Mouse (Mus musculus) MEL (cell line): ENCODE data around the gene Ap4e1.
"Not testable (repeated sequence)": the region's sequence is repeated elsewhere in the genome, so short reads cannot be mapped to it uniquely, and the experiment has no call there.

Source experiments
- CHD1 ChIP-seq: IDR thresholded peaks from 2 replicates; pipeline ENCODE4 v1.6.1; 2012; ENCODE audit warnings: low read depth, mild to moderate bottlenecking, inconsistent platforms, low read length, improper control_type of control experiment
- CTCF ChIP-seq, 3 experiments: IDR thresholded peaks in 2 of 3; conservative IDR thresholded peaks in 1 of 3; 2 replicates each; pipeline ENCODE4 v1.5.1; 2011 to 2012; ENCODE audit warnings: low read length in 3 of 3, low read depth in 2 of 3, mild to moderate bottlenecking in 2 of 3, improper control_type of control experiment in 1 of 3, inconsistent platforms in 1 of 3, mixed read lengths in 1 of 3, moderate library complexity in 1 of 3; ENCODE audit not compliant: control insufficient read depth in 1 of 3, insufficient read depth in 1 of 3, poor library complexity in 1 of 3, severe bottlenecking in 1 of 3
- EP300 ChIP-seq, 2 experiments: IDR thresholded peaks; 2 replicates each; pipeline ENCODE4 v1.6.1; 2011; ENCODE audit warnings: improper control_type of control experiment in 2 of 2, low read length in 2 of 2, low read depth in 1 of 2, mild to moderate bottlenecking in 1 of 2
- GABPA ChIP-seq: IDR thresholded peaks from 2 replicates; pipeline ENCODE4 v1.6.1; 2012; ENCODE audit warnings: low read depth, mild to moderate bottlenecking, inconsistent platforms, low read length, improper control_type of control experiment, moderate library complexity
- HCFC1 ChIP-seq: IDR thresholded peaks from 2 replicates; pipeline ENCODE4 v1.6.1; 2012; ENCODE audit warnings: low read depth, mild to moderate bottlenecking, inconsistent platforms, low read length, improper control_type of control experiment, moderate library complexity
- MEF2A ChIP-seq: IDR thresholded peaks from 2 replicates; pipeline ENCODE4 v1.6.1; 2014; ENCODE audit warnings: low read depth, mild to moderate bottlenecking, inconsistent platforms, low read length, improper control_type of control experiment; ENCODE audit not compliant: poor library complexity, insufficient replicate concordance, severe bottlenecking; ENCODE audit errors: extremely low read depth
- MXI1 ChIP-seq: IDR thresholded peaks from 2 replicates; pipeline ENCODE4 v1.6.1; 2011; ENCODE audit warnings: mild to moderate bottlenecking, low read depth, low read length, improper control_type of control experiment
- POLR2A ChIP-seq, 2 experiments: IDR thresholded peaks; 2 replicates each; pipeline ENCODE4 v1.6.1; 2011 to 2012; ENCODE audit warnings: low read length in 2 of 2, mild to moderate bottlenecking in 2 of 2, control low read depth in 1 of 2, improper control_type of control experiment in 1 of 2, low read depth in 1 of 2, moderate library complexity in 1 of 2; ENCODE audit not compliant: control insufficient read depth in 1 of 2, insufficient read depth in 1 of 2, poor library complexity in 1 of 2
- RCOR1 ChIP-seq: IDR thresholded peaks from 2 replicates; pipeline ENCODE4 v1.6.1; 2012; ENCODE audit warnings: low read depth, mild to moderate bottlenecking, inconsistent platforms, low read length, improper control_type of control experiment
- UBTF ChIP-seq: IDR thresholded peaks from 2 replicates; pipeline ENCODE4 v1.6.1; 2012; ENCODE audit warnings: low read depth, mild to moderate bottlenecking, inconsistent platforms, low read length, improper control_type of control experiment, moderate library complexity, borderline replicate concordance; ENCODE audit not compliant: insufficient read depth
- ZKSCAN1 ChIP-seq: IDR thresholded peaks from 2 replicates; pipeline ENCODE4 v1.6.1; 2012; ENCODE audit warnings: low read depth, mild to moderate bottlenecking, inconsistent platforms, low read length, improper control_type of control experiment, moderate library complexity

GRCm38 (mm10) chr2:127090151-127090550 lies 81.6 kb downstream of the Ap4e1 start:
- not testable (repeated sequence) for TF ChIP-seq RCOR1; CTCF (IDR thresholded peaks at IDR 0.05 in 2 of 3, conservative IDR thresholded peaks at IDR 0.05 in 1 of 3; ENCODE audit: control insufficient read depth in 1 of 3, insufficient read depth in 1 of 3, low read depth in 2 of 3, low read length in 3 of 3, poor library complexity in 1 of 3, severe bottlenecking in 1 of 3); POLR2A (IDR thresholded peaks at IDR 0.05; ENCODE audit: control insufficient read depth in 1 of 2, insufficient read depth in 1 of 2, low read depth in 1 of 2, low read length in 2 of 2, poor library complexity in 1 of 2); GABPA; EP300 (IDR thresholded peaks at IDR 0.05; ENCODE audit: low read depth in 1 of 2, low read length in 2 of 2); HCFC1; ZKSCAN1; MXI1; MEF2A; CHD1; UBTF
